Mouse (Mus musculus) stomach, embryonic 16.5 days (tissue): ENCODE results near the gene Kcng1. TPM values are rescaled to one million over a fixed set of nuclear protein-coding genes. Genes with fewer than 3 reads are reported as not detected.

Experiments
- ATAC-seq: fragments of 200-750 bp; cut with Nextera tagmentation; 2 replicates; pipeline ENCODE4 v1.8.0; 2017; ENCODE audit warnings: moderate number of reproducible peaks, moderate TSS enrichment; ENCODE audit not compliant: insufficient read depth, low FRiP score
- H3K27ac ChIP-seq: fragments of 300-500 bp; sonication (generic); 2 replicates; pipeline ENCODE4 v1.5.1; 2014; ENCODE audit warnings: low read length
- H3K27me3 ChIP-seq: fragments of 300-500 bp; sonication (generic); 2 replicates; pipeline ENCODE4 v1.6.1; 2014; ENCODE audit warnings: low read length, control low read depth, mixed read lengths; ENCODE audit not compliant: control insufficient read depth, insufficient read depth
- H3K36me3 ChIP-seq: fragments of 300-500 bp; sonication (generic); 2 replicates; pipeline ENCODE4 v1.6.1; 2014; ENCODE audit warnings: low read length; ENCODE audit not compliant: control insufficient read depth, insufficient read depth
- H3K4me1 ChIP-seq: fragments of 300-500 bp; sonication (generic); 2 replicates; pipeline ENCODE4 v1.6.1; 2014; ENCODE audit warnings: low read length, control low read depth, mixed read lengths; ENCODE audit not compliant: control insufficient read depth, insufficient read depth
- H3K4me2 ChIP-seq: fragments of 300-500 bp; sonication (generic); 2 replicates; pipeline ENCODE4 v1.6.1; 2014; ENCODE audit warnings: low read depth, low read length, mixed read lengths
- H3K4me3 ChIP-seq: fragments of 300-500 bp; sonication (generic); replicated peaks from 2 replicates; pipeline ENCODE4 v1.5.1; 2014; ENCODE audit warnings: mild to moderate bottlenecking, low read length
- H3K9ac ChIP-seq: fragments of 300-500 bp; sonication (generic); 2 replicates; pipeline ENCODE4 v1.6.1; 2014; ENCODE audit warnings: low read length
- H3K9me3 ChIP-seq: fragments of 300-500 bp; sonication (generic); replicated peaks from 2 replicates; pipeline ENCODE4 v1.6.1; 2016; ENCODE audit warnings: low read length, control low read depth; ENCODE audit not compliant: control insufficient read depth
- WGBS: fragments of 180-500 bp; shearing (Covaris S2); extraction: QIAGEN DNeasy Blood & Tissue Kit; methylation state at CpG from one replicate; pipeline ENCODE4 v1.1.7; 2014; 5-methylcytosine and 5-hydroxymethylcytosine counted together
- polyA plus RNA-seq: library from polyadenylated mRNA; unstranded; fragments of >200 nt; fragmentation: Nextera tagmentation; extraction: Ambion mirVana; gene quantifications from 2 replicates; pipeline ENCODE4 v1.2.1, GENCODE M21; 2015

Kcng1 gene
- polyA plus RNA-seq, 1 experiment from 2014 or later: 5.7 TPM

- Histone ChIP-seq H3K9ac (no peak overlapping the region), H3K4me2 (no peak overlapping the region), H3K4me1 (no peaks in the 10 kb centered on the region), H3K4me3 (no peak overlapping the region), H3K27ac (no peak overlapping the region), H3K36me3 (no peaks in the 10 kb centered on the region), H3K9me3 (no peaks in the 10 kb centered on the region), H3K27me3 (peaks cover 14% of the 10 kb centered on the region)
- ATAC-seq: no peak
- 9% methylated on average over 11 of the region's 11 CpGs for WGBS
Measured at GRCm38 (mm10) chr2:168274374-168274935, 7.1 kb downstream of the Kcng1 start.

GRCm38 (mm10) chr2:168273387-168273786 lies 8.1 kb downstream of the Kcng1 start:
- Histone ChIP-seq H3K4me1 (no peaks in the 10 kb centered on the region), H3K27me3 (peaks cover 10% of the 10 kb centered on the region; the same call in 1 of the 2 replicates), H3K4me3 (no peak overlapping the region), H3K36me3 (no peaks in the 10 kb centered on the region), H3K4me2 (no peak overlapping the region), H3K9ac (no peak overlapping the region), H3K9me3 (no peaks in the 10 kb centered on the region), H3K27ac (no peak overlapping the region)
- 35% methylated on average over 9 of the region's 9 CpGs for whole genome bisulfite sequencing
- ATAC-seq: no peak

- WGBS: 31% methylated on average over 7 of the region's 7 CpGs
- no peaks in the 10 kb centered on the region for H3K27me3 ChIP-seq
- no peaks in the 10 kb centered on the region for H3K4me1 ChIP-seq
- H3K36me3 ChIP-seq: no peaks in the 10 kb centered on the region
- no peaks in the 10 kb centered on the region for H3K9me3 ChIP-seq
- H3K27ac ChIP-seq: no peak overlapping the region
- H3K4me3 ChIP-seq: no peak overlapping the region
- H3K4me2 ChIP-seq: peak overlapping the region; percentile 20; the same call in 1 of the 2 replicates
- ATAC-seq: no peak; the same call in 1 of the 2 replicates
- H3K9ac ChIP-seq: no peak overlapping the region
Measured at GRCm38 (mm10) chr2:168268033-168268432, 13.5 kb downstream of the Kcng1 start.

GRCm38 (mm10) chr2:168260900-168261299 lies 20.6 kb downstream of the Kcng1 start:
- H3K9me3 ChIP-seq: no peaks in the 10 kb centered on the region
- ATAC-seq: 0 out of 2 replicates have a peak, but pooled peaks have one; percentile 25
- H3K9ac ChIP-seq: no peak overlapping the region
- no peak overlapping the region for H3K4me2 ChIP-seq
- no peaks in the 10 kb centered on the region for H3K36me3 ChIP-seq
- no peaks in the 10 kb centered on the region; the same call in 1 of the 2 replicates for H3K27me3 ChIP-seq
- no peak overlapping the region for H3K4me3 ChIP-seq
- H3K4me1 ChIP-seq: no peaks in the 10 kb centered on the region
- no peak overlapping the region for H3K27ac ChIP-seq
- WGBS: 78% methylated on average over 10 of the region's 10 CpGs

GRCm38 (mm10) chr2:168260124-168260523 lies 21.4 kb downstream of the Kcng1 start:
- no peak for ATAC-seq
- Histone ChIP-seq H3K36me3 (no peaks in the 10 kb centered on the region), H3K27ac (no peak overlapping the region), H3K9me3 (no peaks in the 10 kb centered on the region), H3K4me3 (no peak overlapping the region), H3K4me1 (no peaks in the 10 kb centered on the region), H3K4me2 (no peak overlapping the region), H3K27me3 (no peaks in the 10 kb centered on the region; the same call in 1 of the 2 replicates), H3K9ac (no peak overlapping the region)
- WGBS: 60% methylated on average over 3 of the region's 3 CpGs

- Histone ChIP-seq H3K9ac (no peak overlapping the region), H3K4me1 (no peaks in the 10 kb centered on the region), H3K27me3 (no peaks in the 10 kb centered on the region; the same call in 1 of the 2 replicates), H3K27ac (no peak overlapping the region), H3K9me3 (no peaks in the 10 kb centered on the region), H3K4me2 (no peak overlapping the region), H3K4me3 (no peak overlapping the region), H3K36me3 (no peaks in the 10 kb centered on the region)
- 87% methylated on average over 8 of the region's 8 CpGs for WGBS
- no peak for ATAC-seq
Measured at GRCm38 (mm10) chr2:168259046-168259445, 22.5 kb downstream of the Kcng1 start.

GRCm38 (mm10) chr2:168257188-168257587 lies 24.3 kb downstream of the Kcng1 start:
- no peak for ATAC-seq
- Histone ChIP-seq H3K4me1 (no peaks in the 10 kb centered on the region), H3K27me3 (no peaks in the 10 kb centered on the region), H3K9ac (no peak overlapping the region), H3K4me3 (no peak overlapping the region), H3K27ac (no peak overlapping the region), H3K36me3 (no peaks in the 10 kb centered on the region), H3K9me3 (no peaks in the 10 kb centered on the region), H3K4me2 (no peak overlapping the region)
- WGBS: 80% methylated on average over 4 of the region's 4 CpGs

- no peak overlapping the region for H3K9ac ChIP-seq
- WGBS: 56% methylated on average over 3 of the region's 3 CpGs
- H3K36me3 ChIP-seq: no peaks in the 10 kb centered on the region
- H3K27ac ChIP-seq: no peak overlapping the region
- H3K4me2 ChIP-seq: no peak overlapping the region
- H3K9me3 ChIP-seq: no peaks in the 10 kb centered on the region
- no peak overlapping the region for H3K4me3 ChIP-seq
- ATAC-seq: no peak
- H3K27me3 ChIP-seq: no peaks in the 10 kb centered on the region
- H3K4me1 ChIP-seq: no peaks in the 10 kb centered on the region
Measured at GRCm38 (mm10) chr2:168256506-168256905, 25.0 kb downstream of the Kcng1 start.

GRCm38 (mm10) chr2:168253822-168254221 lies 27.7 kb downstream of the Kcng1 start:
- Histone ChIP-seq H3K36me3 (no peaks in the 10 kb centered on the region), H3K9me3 (no peaks in the 10 kb centered on the region), H3K4me3 (no peak overlapping the region), H3K27me3 (no peaks in the 10 kb centered on the region), H3K4me2 (no peak overlapping the region), H3K27ac (no peak overlapping the region), H3K9ac (no peak overlapping the region), H3K4me1 (no peaks in the 10 kb centered on the region)
- no peak for ATAC-seq
- WGBS: 34% methylated on average over 7 of the region's 7 CpGs
